Mouse (Mus musculus) embryonic fibroblast, embryonic 13.5 days (primary cell): ENCODE measurements around the gene Osbpl10.

Experiments
- CTCF ChIP-seq: IDR thresholded peaks from 2 replicates; pipeline ENCODE4 v1.5.1; 2011; ENCODE audit warnings: mild to moderate bottlenecking, control low read depth, low read length, moderate library complexity, borderline replicate concordance; ENCODE audit not compliant: insufficient read depth
- POLR2A ChIP-seq: IDR thresholded peaks from 2 replicates; pipeline ENCODE4 v1.6.1; 2011; ENCODE audit warnings: low read depth, mild to moderate bottlenecking, control low read depth, low read length, moderate library complexity

DNA sequence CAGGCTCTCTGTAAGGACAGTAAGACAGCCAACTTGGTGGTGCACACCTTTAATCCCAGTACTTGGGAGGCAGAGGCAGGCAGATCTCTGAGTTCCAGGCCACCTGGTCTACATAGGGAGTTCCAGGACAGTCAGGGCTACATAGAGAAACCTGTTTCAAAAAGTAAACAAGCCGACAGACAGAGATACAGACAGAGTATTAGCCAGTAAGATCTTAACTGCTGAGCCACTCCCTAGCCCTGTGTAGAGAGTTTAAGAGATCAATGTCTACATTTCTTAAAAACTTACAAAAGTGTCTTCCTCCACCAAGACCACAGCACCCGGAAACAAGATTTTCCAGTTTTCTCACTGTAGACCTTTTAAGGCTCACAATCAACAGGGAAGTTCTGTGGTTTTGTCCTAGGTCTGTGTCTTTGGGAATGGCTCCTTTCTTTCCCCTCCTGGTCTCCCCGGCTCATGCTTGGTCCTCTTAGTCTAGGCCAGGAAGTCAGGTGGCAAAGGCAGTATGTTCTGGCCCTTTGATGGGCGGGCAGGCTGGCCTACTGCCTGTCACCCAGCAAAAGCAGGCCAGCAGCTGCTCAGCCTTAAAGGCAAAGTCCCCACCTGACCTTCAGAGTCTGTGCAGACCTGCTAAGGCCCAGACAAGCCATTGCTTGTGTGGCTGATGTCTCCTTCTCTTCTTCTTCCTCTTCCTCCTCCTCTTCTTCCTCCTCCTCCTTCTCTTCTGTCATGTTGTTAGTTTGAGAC is 18.2 kb upstream of the Osbpl10 start:
- no peak for TF ChIP-seq CTCF
- no peak for TF ChIP-seq POLR2A
